Mouse (Mus musculus): ENCODE results near the gene Eefsec. TPM values are rescaled to one million over a fixed set of nuclear protein-coding genes. Genes with fewer than 3 reads are reported as not detected.

Eefsec gene
- polyA plus RNA-seq, 1 experiment from 2014 or later = 48.2 TPM

GRCm38 (mm10) chr6:88342965-88343364, 103.4 kb downstream of the Eefsec start:
- no peaks in the 10 kb centered on the region for H3K27me3 ChIP-seq (ENCODE audit: insufficient read depth, low read length)
- peaks cover 17% of the 10 kb centered on the region for H3K4me1 ChIP-seq (ENCODE audit: insufficient read depth)
- H3K4me3 ChIP-seq (ENCODE audit: low read depth, low read length) = no peak overlapping the region
- H3K27ac ChIP-seq (ENCODE audit: low read depth) = peak overlapping the region; percentile 90; the same call in 1 of the 2 replicates
- H3K4me2 ChIP-seq = no peak overlapping the region
- no peaks in the 10 kb centered on the region for H3K9me3 ChIP-seq (ENCODE audit: low read depth, low read length)
- ATAC-seq (ENCODE audit: insufficient read depth) (peak; percentile 51; the same call in 1 of the 2 replicates), DNase-seq (no peak)
- H3K36me3 ChIP-seq (ENCODE audit: insufficient read depth) = no peaks in the 10 kb centered on the region
- 58% methylated on average over 3 of the region's 3 CpGs for WGBS
- no peak for TF ChIP-seq CTCF (IDR thresholded peaks at IDR 0.05; ENCODE audit: low read depth)
- H3K9ac ChIP-seq = no peak overlapping the region

GRCm38 (mm10) chr6:88341182-88341581, 105.2 kb downstream of the Eefsec start:
- WGBS = 92% methylated on average over 3 of the region's 3 CpGs

GRCm38 (mm10) chr6:88340761-88341160, 105.6 kb downstream of the Eefsec start:
- no peaks in the 10 kb centered on the region for H3K9me3 ChIP-seq (ENCODE audit: low read depth, low read length)
- H3K27me3 ChIP-seq (ENCODE audit: insufficient read depth, low read length) = no peaks in the 10 kb centered on the region
- TF ChIP-seq CTCF (IDR thresholded peaks at IDR 0.05; ENCODE audit: low read depth) = no peak
- H3K36me3 ChIP-seq (ENCODE audit: insufficient read depth) = no peaks in the 10 kb centered on the region
- no peak overlapping the region for H3K9ac ChIP-seq
- no peak overlapping the region for H3K4me2 ChIP-seq
- H3K27ac ChIP-seq (ENCODE audit: low read depth) = no peak overlapping the region
- no peak overlapping the region for H3K4me3 ChIP-seq (ENCODE audit: low read depth, low read length)
- no peak for DNase-seq
- ATAC-seq (ENCODE audit: insufficient read depth) = no peak
- WGBS = 86% methylated on average over 7 of the region's 7 CpGs
- peaks cover 17% of the 10 kb centered on the region for H3K4me1 ChIP-seq (ENCODE audit: insufficient read depth)

More at GRCm38 (mm10) chr6:88341182-88341581, 105.2 kb downstream of the Eefsec start:
- DNase-seq (no peak), ATAC-seq (ENCODE audit: insufficient read depth) (no peak)
- Histone ChIP-seq H3K4me1 (ENCODE audit: insufficient read depth) (peaks cover 17% of the 10 kb centered on the region), H3K27me3 (ENCODE audit: insufficient read depth, low read length) (no peaks in the 10 kb centered on the region), H3K9me3 (ENCODE audit: low read depth, low read length) (no peaks in the 10 kb centered on the region), H3K4me3 (ENCODE audit: low read depth, low read length) (no peak overlapping the region), H3K27ac (ENCODE audit: low read depth) (no peak overlapping the region), H3K4me2 (no peak overlapping the region), H3K9ac (no peak overlapping the region), H3K36me3 (ENCODE audit: insufficient read depth) (no peaks in the 10 kb centered on the region)
- no peak for TF ChIP-seq CTCF (IDR thresholded peaks at IDR 0.05; ENCODE audit: low read depth)

GRCm38 (mm10) chr6:88329336-88329735, 117.0 kb downstream of the Eefsec start:
- no peak for TF ChIP-seq CTCF (IDR thresholded peaks at IDR 0.05; ENCODE audit: low read depth)
- Histone ChIP-seq H3K9me3 (ENCODE audit: low read depth, low read length) (no peaks in the 10 kb centered on the region), H3K27me3 (ENCODE audit: insufficient read depth, low read length) (no peaks in the 10 kb centered on the region), H3K4me3 (ENCODE audit: low read depth, low read length) (no peak overlapping the region), H3K36me3 (ENCODE audit: insufficient read depth) (no peaks in the 10 kb centered on the region), H3K27ac (ENCODE audit: low read depth) (no peak overlapping the region), H3K4me1 (ENCODE audit: insufficient read depth) (peaks cover 5% of the 10 kb centered on the region; the same call in 1 of the 2 replicates), H3K9ac (no peak overlapping the region), H3K4me2 (no peak overlapping the region)
- no peak for ATAC-seq (ENCODE audit: insufficient read depth)
- DNase-seq = no peak

GRCm38 (mm10) chr6:88321879-88322278, 124.5 kb downstream of the Eefsec start:
- no peaks in the 10 kb centered on the region for H3K4me1 ChIP-seq (ENCODE audit: insufficient read depth)
- no peak overlapping the region for H3K9ac ChIP-seq
- peak; percentile 48 for TF ChIP-seq CTCF (IDR thresholded peaks at IDR 0.05; ENCODE audit: low read depth)
- 25% methylated on average over 7 of the region's 7 CpGs for WGBS
- no peak overlapping the region for H3K27ac ChIP-seq (ENCODE audit: low read depth)
- DNase-seq = peak; percentile 62
- no peaks in the 10 kb centered on the region for H3K27me3 ChIP-seq (ENCODE audit: insufficient read depth, low read length)
- H3K4me3 ChIP-seq (ENCODE audit: low read depth, low read length) = no peak overlapping the region
- H3K36me3 ChIP-seq (ENCODE audit: insufficient read depth) = no peaks in the 10 kb centered on the region
- peak; percentile 60 for ATAC-seq (ENCODE audit: insufficient read depth)
- H3K4me2 ChIP-seq = no peak overlapping the region
- H3K9me3 ChIP-seq (ENCODE audit: low read depth, low read length) = no peaks in the 10 kb centered on the region

- no peak overlapping the region for H3K4me2 ChIP-seq
- no peaks in the 10 kb centered on the region for H3K27me3 ChIP-seq (ENCODE audit: insufficient read depth, low read length)
- no peak overlapping the region for H3K9ac ChIP-seq
- ATAC-seq (ENCODE audit: insufficient read depth) (no peak), DNase-seq (no peak)
- H3K4me3 ChIP-seq (ENCODE audit: low read depth, low read length) = no peak overlapping the region
- H3K9me3 ChIP-seq (ENCODE audit: low read depth, low read length) = no peaks in the 10 kb centered on the region
- H3K36me3 ChIP-seq (ENCODE audit: insufficient read depth) = no peaks in the 10 kb centered on the region
- 61% methylated on average over 5 of the region's 5 CpGs for WGBS
- H3K4me1 ChIP-seq (ENCODE audit: insufficient read depth) = no peaks in the 10 kb centered on the region
- no peak overlapping the region for H3K27ac ChIP-seq (ENCODE audit: low read depth)
- TF ChIP-seq CTCF (IDR thresholded peaks at IDR 0.05; ENCODE audit: low read depth) = no peak
Measured at GRCm38 (mm10) chr6:88321253-88321652, 125.1 kb downstream of the Eefsec start.

GRCm38 (mm10) chr6:88319735-88320134, 126.6 kb downstream of the Eefsec start:
- ATAC-seq (ENCODE audit: insufficient read depth) = no peak
- Histone ChIP-seq H3K9ac (no peak overlapping the region), H3K27ac (ENCODE audit: low read depth) (no peak overlapping the region), H3K4me2 (no peak overlapping the region), H3K4me3 (ENCODE audit: low read depth, low read length) (no peak overlapping the region), H3K9me3 (ENCODE audit: low read depth, low read length) (no peaks in the 10 kb centered on the region), H3K36me3 (ENCODE audit: insufficient read depth) (no peaks in the 10 kb centered on the region), H3K4me1 (ENCODE audit: insufficient read depth) (no peaks in the 10 kb centered on the region), H3K27me3 (ENCODE audit: insufficient read depth, low read length) (no peaks in the 10 kb centered on the region)
- TF ChIP-seq CTCF (IDR thresholded peaks at IDR 0.05; ENCODE audit: low read depth) = no peak
- no peak for DNase-seq
- 86% methylated on average over 1 of the region's 1 CpGs for WGBS

GRCm38 (mm10) chr6:88315295-88315694, 131.0 kb downstream of the Eefsec start:
- whole genome bisulfite sequencing = 24% methylated on average over 2 of the region's 2 CpGs
- no peak for ATAC-seq (ENCODE audit: insufficient read depth)
- Histone ChIP-seq H3K27me3 (ENCODE audit: insufficient read depth, low read length) (no peaks in the 10 kb centered on the region), H3K4me3 (ENCODE audit: low read depth, low read length) (no peak overlapping the region), H3K36me3 (ENCODE audit: insufficient read depth) (no peaks in the 10 kb centered on the region), H3K9me3 (ENCODE audit: low read depth, low read length) (no peaks in the 10 kb centered on the region), H3K27ac (ENCODE audit: low read depth) (no peak overlapping the region), H3K4me2 (no peak overlapping the region), H3K4me1 (ENCODE audit: insufficient read depth) (no peaks in the 10 kb centered on the region), H3K9ac (no peak overlapping the region)
- TF ChIP-seq CTCF (IDR thresholded peaks at IDR 0.05; ENCODE audit: low read depth) = no peak
- no peak for DNase-seq
